Mouse (Mus musculus) hindbrain, embryonic 10.5 days (tissue): ENCODE measurements around the gene Lamtor2. TPM values are rescaled to one million over a fixed set of nuclear protein-coding genes. Genes with fewer than 3 reads are reported as not detected.

ENCODE experiments used
- DNase-seq: peaks from one replicate; pipeline ENCODE4 v3.0.0-alpha.2; 2017; ENCODE audit warnings: low spot score
- H3K27ac ChIP-seq: fragments of 300-500 bp; sonication (generic); 2 replicates; pipeline ENCODE4 v1.5.1; 2016; ENCODE audit warnings: mild to moderate bottlenecking, moderate library complexity
- H3K27me3 ChIP-seq: fragments of 300-500 bp; sonication (generic); 2 replicates; pipeline ENCODE4 v1.6.1; 2016; ENCODE audit warnings: mild to moderate bottlenecking; ENCODE audit not compliant: poor library complexity, insufficient read depth, severe bottlenecking
- H3K36me3 ChIP-seq: fragments of 300-500 bp; sonication (generic); 2 replicates; pipeline ENCODE4 v1.6.1; 2016; ENCODE audit warnings: mild to moderate bottlenecking, moderate library complexity
- H3K4me1 ChIP-seq: fragments of 300-500 bp; sonication (generic); replicated peaks from 2 replicates; pipeline ENCODE4 v1.6.1; 2016; ENCODE audit warnings: mild to moderate bottlenecking
- H3K4me3 ChIP-seq: fragments of 300-500 bp; sonication (generic); 2 replicates; pipeline ENCODE4 v1.5.1; 2016; ENCODE audit warnings: mild to moderate bottlenecking, moderate library complexity
- H3K9me3 ChIP-seq: fragments of 300-500 bp; sonication (generic); 2 replicates; pipeline ENCODE4 v1.6.1; 2016; ENCODE audit warnings: mild to moderate bottlenecking, moderate library complexity
- WGBS: fragments of 180-500 bp; shearing (Covaris S2); methylation state at CpG from one replicate; pipeline ENCODE4 v1.1.7; 2016; 5-methylcytosine and 5-hydroxymethylcytosine counted together
- polyA plus RNA-seq: library from polyadenylated mRNA; unstranded; fragments of >200 nt; fragmentation: Nextera tagmentation; extraction: Ambion mirVana; gene quantifications from 2 replicates; pipeline ENCODE4 v1.2.1, GENCODE M21; 2016

Lamtor2 gene
- polyA plus RNA-seq, 1 experiment from 2014 or later: 180 TPM

- Histone ChIP-seq H3K36me3 (peaks cover 100% of the 10 kb centered on the region), H3K27ac (no peak overlapping the region), H3K4me1 (peaks cover 9% of the 10 kb centered on the region; the same call in 1 of the 2 replicates), H3K27me3 (no peaks in the 10 kb centered on the region), H3K9me3 (no peaks in the 10 kb centered on the region), H3K4me3 (no peak overlapping the region)
- WGBS: 89% methylated on average over 7 of the region's 7 CpGs
- DNase-seq: no peak
Observed at GRCm38 (mm10) chr3:88563966-88564365, 11.1 kb upstream of the Lamtor2 start.

- Histone ChIP-seq H3K27ac (0 out of 2 replicates have a peak overlapping the region, but pooled peaks have one; percentile 12), H3K4me3 (no peak overlapping the region), H3K9me3 (no peaks in the 10 kb centered on the region), H3K36me3 (peaks cover 100% of the 10 kb centered on the region), H3K4me1 (peaks cover 9% of the 10 kb centered on the region; the same call in 1 of the 2 replicates), H3K27me3 (no peaks in the 10 kb centered on the region)
- 76% methylated on average over 4 of the region's 4 CpGs for WGBS
- no peak for DNase-seq
Observed at GRCm38 (mm10) chr3:88563442-88563841, 10.6 kb upstream of the Lamtor2 start.

- DNase-seq: no peak
- 65% methylated on average over 4 of the region's 4 CpGs for WGBS
- Histone ChIP-seq H3K4me3 (no peak overlapping the region), H3K36me3 (peaks cover 100% of the 10 kb centered on the region), H3K4me1 (peaks cover 9% of the 10 kb centered on the region; the same call in 1 of the 2 replicates), H3K27ac (0 out of 2 replicates have a peak overlapping the region, but pooled peaks have one; percentile 50), H3K27me3 (no peaks in the 10 kb centered on the region), H3K9me3 (no peaks in the 10 kb centered on the region)
Observed at GRCm38 (mm10) chr3:88561989-88562388, 9.1 kb upstream of the Lamtor2 start.

GRCm38 (mm10) chr3:88559596-88559995 is 6.7 kb upstream of the Lamtor2 start:
- H3K36me3 ChIP-seq: peaks cover 96% of the 10 kb centered on the region
- H3K9me3 ChIP-seq: no peaks in the 10 kb centered on the region
- DNase-seq: no peak
- H3K4me1 ChIP-seq: peaks cover 29% of the 10 kb centered on the region
- 97% methylated on average over 9 of the region's 9 CpGs for WGBS
- H3K27ac ChIP-seq: no peak overlapping the region
- no peaks in the 10 kb centered on the region for H3K27me3 ChIP-seq
- no peak overlapping the region for H3K4me3 ChIP-seq

- Histone ChIP-seq H3K27me3 (no peaks in the 10 kb centered on the region), H3K27ac (no peak overlapping the region), H3K36me3 (peaks cover 66% of the 10 kb centered on the region), H3K4me1 (peaks cover 38% of the 10 kb centered on the region), H3K4me3 (no peak overlapping the region), H3K9me3 (no peaks in the 10 kb centered on the region)
- 95% methylated on average over 8 of the region's 8 CpGs for WGBS
- DNase-seq: no peak
Observed at GRCm38 (mm10) chr3:88556616-88557015, 3.7 kb upstream of the Lamtor2 start.

- peaks cover 57% of the 10 kb centered on the region for H3K36me3 ChIP-seq
- DNase-seq: no peak
- H3K4me3 ChIP-seq: peak overlapping the region; percentile 93
- no peak overlapping the region; the same call in 1 of the 2 replicates for H3K27ac ChIP-seq
- WGBS: 98% methylated on average over 6 of the region's 6 CpGs
- H3K27me3 ChIP-seq: no peaks in the 10 kb centered on the region
- peaks cover 42% of the 10 kb centered on the region for H3K4me1 ChIP-seq
- no peaks in the 10 kb centered on the region for H3K9me3 ChIP-seq
Observed at GRCm38 (mm10) chr3:88555731-88556130, 2.9 kb upstream of the Lamtor2 start.

GRCm38 (mm10) chr3:88555069-88555605 is 2.3 kb upstream of the Lamtor2 start:
- Histone ChIP-seq H3K36me3 (peaks cover 51% of the 10 kb centered on the region), H3K4me1 (peaks cover 45% of the 10 kb centered on the region), H3K27ac (peak overlapping the region; percentile 57), H3K9me3 (no peaks in the 10 kb centered on the region), H3K4me3 (peak overlapping the region; percentile 93), H3K27me3 (no peaks in the 10 kb centered on the region)
- 84% methylated on average over 5 of the region's 5 CpGs for WGBS
- DNase-seq: no peak

GRCm38 (mm10) chr3:88553880-88554586 is 1.2 kb upstream of the Lamtor2 start:
- H3K4me1 ChIP-seq: peaks cover 45% of the 10 kb centered on the region
- peak overlapping the region; percentile 93 for H3K4me3 ChIP-seq
- peaks cover 40% of the 10 kb centered on the region for H3K36me3 ChIP-seq
- peak overlapping the region; percentile 98 for H3K27ac ChIP-seq
- under 1% methylated on average over 41 of the region's 41 CpGs for WGBS
- no peak for DNase-seq
- no peaks in the 10 kb centered on the region for H3K9me3 ChIP-seq
- H3K27me3 ChIP-seq: no peaks in the 10 kb centered on the region

- Histone ChIP-seq H3K27ac (peak within 1 kb of the TSS; percentile 98), H3K27me3 (no peaks in the 10 kb centered on the region), H3K36me3 (peaks cover 35% of the 10 kb centered on the region), H3K4me1 (peaks cover 45% of the 10 kb centered on the region), H3K9me3 (no peaks in the 10 kb centered on the region), H3K4me3 (peak within 1 kb of the TSS; percentile 93)
- DNase-seq: peak; percentile 93
- WGBS: under 1% methylated on average over 35 of the region's 37 CpGs
Observed at GRCm38 (mm10) chr3:88553525-88553879, 628 bp upstream of the Lamtor2 start, which contains the start of gene Ubqln4. Gene Ubqln4, plus strand, starts transcription at chr3:88553758.

- 28% methylated on average over 16 of the region's 16 CpGs for WGBS
- Histone ChIP-seq H3K27me3 (no peaks in the 10 kb centered on the region), H3K9me3 (no peaks in the 10 kb centered on the region), H3K4me3 (peak overlapping the region; percentile 93), H3K4me1 (peaks cover 48% of the 10 kb centered on the region), H3K36me3 (peaks cover 21% of the 10 kb centered on the region), H3K27ac (peak overlapping the region; percentile 98)
- DNase-seq: no peak
Observed at GRCm38 (mm10) chr3:88552082-88552645, 710 bp downstream of the Lamtor2 start.

GRCm38 (mm10) chr3:88551586-88551985 is 1.3 kb downstream of the Lamtor2 start:
- DNase-seq: no peak
- peaks cover 16% of the 10 kb centered on the region for H3K36me3 ChIP-seq
- no peak overlapping the region for H3K27ac ChIP-seq
- peaks cover 49% of the 10 kb centered on the region for H3K4me1 ChIP-seq
- WGBS: 78% methylated on average over 4 of the region's 4 CpGs
- peak overlapping the region; percentile 93 for H3K4me3 ChIP-seq
- H3K27me3 ChIP-seq: no peaks in the 10 kb centered on the region
- no peaks in the 10 kb centered on the region for H3K9me3 ChIP-seq

GRCm38 (mm10) chr3:88548180-88548917 is 4.5 kb downstream of the Lamtor2 start, which contains the start of gene Rab25:
Gene Rab25, minus strand, starts transcription at chr3:88548300.
- no peaks in the 10 kb centered on the region for H3K36me3 ChIP-seq
- no peaks in the 10 kb centered on the region for H3K27me3 ChIP-seq
- DNase-seq: no peak
- 49% methylated on average over 18 of the region's 18 CpGs for WGBS
- H3K27ac ChIP-seq: no peak within 1 kb of the TSS
- H3K9me3 ChIP-seq: no peaks in the 10 kb centered on the region
- H3K4me1 ChIP-seq: peaks cover 40% of the 10 kb centered on the region
- H3K4me3 ChIP-seq: peak within 1 kb of the TSS; percentile 6; the same call in 1 of the 2 replicates
